Mouse (Mus musculus) lung, embryonic 16.5 days (tissue): ENCODE data around the gene Helz2. TPM values are rescaled to one million over a fixed set of nuclear protein-coding genes. Genes with fewer than 3 reads are reported as not detected.

Experiments used
- ATAC-seq: fragments of 200-750 bp; cut with Nextera tagmentation; 2 replicates; pipeline ENCODE4 v1.8.0; 2017; ENCODE audit warnings: low read depth, mild to moderate bottlenecking, moderate library complexity
- H3K27ac ChIP-seq: fragments of 300-500 bp; sonication (generic); 2 replicates; pipeline ENCODE4 v1.5.1; 2014; ENCODE audit warnings: mild to moderate bottlenecking, control low read depth, low read length
- H3K27me3 ChIP-seq: fragments of 300-500 bp; sonication (generic); 2 replicates; pipeline ENCODE4 v1.6.1; 2014; ENCODE audit warnings: low read depth, low read length, mixed read lengths; ENCODE audit not compliant: control insufficient read depth, insufficient read depth
- H3K36me3 ChIP-seq: fragments of 300-500 bp; sonication (generic); 2 replicates; pipeline ENCODE4 v1.6.1; 2014; ENCODE audit warnings: low read length; ENCODE audit not compliant: control insufficient read depth, insufficient read depth
- H3K4me1 ChIP-seq: fragments of 300-500 bp; sonication (generic); replicated peaks from 2 replicates; pipeline ENCODE4 v1.6.1; 2014; ENCODE audit warnings: low read length, mixed read lengths; ENCODE audit not compliant: control insufficient read depth, insufficient read depth
- H3K4me2 ChIP-seq: fragments of 300-500 bp; sonication (generic); 2 replicates; pipeline ENCODE4 v1.6.1; 2014; ENCODE audit warnings: low read depth, low read length, control low read depth
- H3K4me3 ChIP-seq: fragments of 300-500 bp; sonication (generic); 2 replicates; pipeline ENCODE4 v1.5.1; 2014; ENCODE audit warnings: mild to moderate bottlenecking, low read length, control low read depth
- H3K9ac ChIP-seq: fragments of 300-500 bp; sonication (generic); 2 replicates; pipeline ENCODE4 v1.6.1; 2014; ENCODE audit warnings: low read length, control low read depth
- H3K9me3 ChIP-seq: fragments of 300-500 bp; sonication (generic); 2 replicates; pipeline ENCODE4 v1.6.1; 2016; ENCODE audit warnings: low read length; ENCODE audit not compliant: control insufficient read depth
- WGBS: fragments of 180-500 bp; shearing (Covaris S2); extraction: QIAGEN DNeasy Blood & Tissue Kit; methylation state at CpG from one replicate; pipeline ENCODE4 v1.1.7; 2014; 5-methylcytosine and 5-hydroxymethylcytosine counted together
- polyA plus RNA-seq: library from polyadenylated mRNA; unstranded; fragments of >200 nt; fragmentation: Nextera tagmentation; extraction: Ambion mirVana; gene quantifications from 2 replicates; pipeline ENCODE4 v1.2.1, GENCODE M21; 2015

Gene Helz2
- polyA plus RNA-seq, 1 experiment from 2014 or later, result 3.0 TPM

GRCm38 (mm10) chr2:181274639-181275038, 32.8 kb upstream of the Helz2 start:
- H3K27me3 ChIP-seq, result no peaks in the 10 kb centered on the region

GRCm38 (mm10) chr2:181273829-181274228, 32.0 kb upstream of the Helz2 start:
- Histone ChIP-seq H3K4me3 (no peak overlapping the region), H3K36me3 (peaks cover 19% of the 10 kb centered on the region), H3K4me1 (no peaks in the 10 kb centered on the region), H3K27me3 (no peaks in the 10 kb centered on the region), H3K9ac (no peak overlapping the region), H3K9me3 (no peaks in the 10 kb centered on the region), H3K27ac (no peak overlapping the region), H3K4me2 (no peak overlapping the region)
- WGBS, result 82% methylated on average over 2 of the region's 2 CpGs
- ATAC-seq, result no peak

More at GRCm38 (mm10) chr2:181274639-181275038, 32.8 kb upstream of the Helz2 start:
- peaks cover 20% of the 10 kb centered on the region for H3K36me3 ChIP-seq
- no peaks in the 10 kb centered on the region for H3K4me1 ChIP-seq
- ATAC-seq, result no peak
- WGBS, result 87% methylated on average over 4 of the region's 4 CpGs
- no peak overlapping the region for H3K4me3 ChIP-seq
- H3K9ac ChIP-seq, result no peak overlapping the region
- H3K27ac ChIP-seq, result no peak overlapping the region
- no peak overlapping the region for H3K4me2 ChIP-seq
- H3K9me3 ChIP-seq, result no peaks in the 10 kb centered on the region

GRCm38 (mm10) chr2:181272092-181272491, 30.3 kb upstream of the Helz2 start:
- H3K4me2 ChIP-seq, result no peak overlapping the region
- H3K4me1 ChIP-seq, result no peaks in the 10 kb centered on the region
- H3K9me3 ChIP-seq, result no peaks in the 10 kb centered on the region
- no peak for ATAC-seq
- no peak overlapping the region for H3K9ac ChIP-seq
- H3K27ac ChIP-seq, result no peak overlapping the region
- 84% methylated on average over 2 of the region's 2 CpGs for WGBS
- peaks cover 20% of the 10 kb centered on the region for H3K36me3 ChIP-seq
- no peak overlapping the region for H3K4me3 ChIP-seq
- no peaks in the 10 kb centered on the region for H3K27me3 ChIP-seq

GRCm38 (mm10) chr2:181266839-181267238, 25.0 kb upstream of the Helz2 start:
- Histone ChIP-seq H3K27ac (no peak overlapping the region), H3K4me1 (no peaks in the 10 kb centered on the region), H3K9me3 (no peaks in the 10 kb centered on the region), H3K36me3 (peaks cover 39% of the 10 kb centered on the region), H3K9ac (no peak overlapping the region), H3K27me3 (no peaks in the 10 kb centered on the region), H3K4me3 (no peak overlapping the region), H3K4me2 (no peak overlapping the region)
- ATAC-seq, result no peak
- 92% methylated on average over 2 of the region's 2 CpGs for WGBS

- Histone ChIP-seq H3K4me1 (no peaks in the 10 kb centered on the region), H3K9me3 (no peaks in the 10 kb centered on the region), H3K4me2 (no peak overlapping the region), H3K27me3 (no peaks in the 10 kb centered on the region), H3K27ac (no peak overlapping the region), H3K36me3 (peaks cover 36% of the 10 kb centered on the region), H3K4me3 (no peak overlapping the region), H3K9ac (no peak overlapping the region)
- ATAC-seq, result no peak
- 61% methylated on average over 1 of the region's 1 CpGs for WGBS
Observed at GRCm38 (mm10) chr2:181253248-181253647, 11.4 kb upstream of the Helz2 start.

GRCm38 (mm10) chr2:181251841-181252240, 10.0 kb upstream of the Helz2 start:
- Histone ChIP-seq H3K9me3 (no peaks in the 10 kb centered on the region), H3K36me3 (peaks cover 36% of the 10 kb centered on the region), H3K27me3 (no peaks in the 10 kb centered on the region), H3K9ac (no peak overlapping the region), H3K4me3 (no peak overlapping the region), H3K4me1 (no peaks in the 10 kb centered on the region), H3K27ac (no peak overlapping the region), H3K4me2 (no peak overlapping the region)
- 79% methylated on average over 1 of the region's 1 CpGs for WGBS
- no peak for ATAC-seq

- 76% methylated on average over 10 of the region's 10 CpGs for WGBS
- H3K4me1 ChIP-seq, result no peaks in the 10 kb centered on the region
- H3K4me3 ChIP-seq, result no peak overlapping the region
- H3K27ac ChIP-seq, result no peak overlapping the region
- no peaks in the 10 kb centered on the region for H3K9me3 ChIP-seq
- no peak overlapping the region for H3K9ac ChIP-seq
- H3K4me2 ChIP-seq, result no peak overlapping the region
- ATAC-seq, result no peak
- H3K36me3 ChIP-seq, result peaks cover 15% of the 10 kb centered on the region
- no peaks in the 10 kb centered on the region for H3K27me3 ChIP-seq
Observed at GRCm38 (mm10) chr2:181249217-181249616, 7.4 kb upstream of the Helz2 start.

GRCm38 (mm10) chr2:181245031-181245430, 3.2 kb upstream of the Helz2 start:
- H3K4me1 ChIP-seq, result peaks cover 9% of the 10 kb centered on the region
- H3K4me2 ChIP-seq, result no peak overlapping the region
- WGBS, result 25% methylated on average over 2 of the region's 2 CpGs
- no peak for ATAC-seq
- H3K4me3 ChIP-seq, result no peak overlapping the region
- no peaks in the 10 kb centered on the region for H3K9me3 ChIP-seq
- no peaks in the 10 kb centered on the region for H3K36me3 ChIP-seq
- H3K27ac ChIP-seq, result no peak overlapping the region
- H3K9ac ChIP-seq, result no peak overlapping the region
- H3K27me3 ChIP-seq, result no peaks in the 10 kb centered on the region

GRCm38 (mm10) chr2:181243706-181244394, 2.0 kb upstream of the Helz2 start:
- no peaks in the 10 kb centered on the region for H3K36me3 ChIP-seq
- no peak overlapping the region for H3K4me2 ChIP-seq
- no peaks in the 10 kb centered on the region for H3K27me3 ChIP-seq
- no peak overlapping the region for H3K4me3 ChIP-seq
- peaks cover 9% of the 10 kb centered on the region for H3K4me1 ChIP-seq
- ATAC-seq, result peak; percentile 52; the same call in 1 of the 2 replicates
- H3K9me3 ChIP-seq, result no peaks in the 10 kb centered on the region
- WGBS, result 30% methylated on average over 11 of the region's 11 CpGs
- H3K9ac ChIP-seq, result no peak overlapping the region
- no peak overlapping the region for H3K27ac ChIP-seq
